Comparison of ENCODE assay signal across 8 mouse cellular contexts in the genomic region with DNA sequence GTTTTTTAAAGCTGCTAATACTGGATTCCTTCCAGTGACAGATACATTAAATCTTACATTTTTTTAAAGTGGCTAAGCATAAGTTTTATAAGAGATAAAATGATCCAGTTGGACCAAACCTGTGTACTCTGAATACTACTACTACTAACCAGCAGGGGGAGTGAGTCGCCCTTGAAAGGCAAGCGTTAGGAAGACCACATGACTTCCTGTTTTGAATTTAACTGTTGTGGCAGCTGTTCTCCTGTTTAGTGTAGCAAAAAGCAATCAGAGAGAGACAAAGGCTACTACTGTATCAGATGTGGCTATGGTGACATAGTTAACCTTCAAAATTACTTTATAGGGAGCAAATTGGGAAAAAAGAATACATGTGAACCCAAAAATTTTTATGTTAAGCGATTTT. TPM values are rescaled to one million over a fixed set of nuclear protein-coding genes. Genes with fewer than 3 reads are reported as not detected.
A peak's percentile ranks its signal among the peaks of the same experiment; 100 is the strongest.
DNase-seq lines count a peak whose midpoint lies in the region; ATAC-seq lines count a peak whose summit lies in the region.

No protein-coding gene starts in this region.

- 49% methylated on average over 3 of the region's 3 CpGs for WGBS in midbrain, embryonic 14.5 days
- WGBS in midbrain, embryonic 13.5 days: 48% methylated on average over 3 of the region's 3 CpGs

- H3K36me3 ChIP-seq in midbrain, embryonic 14.5 days (ENCODE audit: control insufficient read depth, insufficient read depth, low read length): no peaks in the 10 kb centered on the region
- H3K36me3 ChIP-seq in midbrain, embryonic 13.5 days: no peaks in the 10 kb centered on the region

- H3K4me3 ChIP-seq in midbrain, embryonic 14.5 days (replicated peaks; ENCODE audit: low read depth, low read length): no peak overlapping the region
- H3K4me3 ChIP-seq in midbrain, embryonic 13.5 days (replicated peaks): no peak overlapping the region

- H3K27ac ChIP-seq in midbrain, embryonic 14.5 days (replicated peaks; ENCODE audit: low read depth, low read length): no peak overlapping the region
- H3K27ac ChIP-seq in midbrain, embryonic 13.5 days: no peak overlapping the region

- ATAC-seq in midbrain, embryonic 14.5 days (ENCODE audit: low FRiP score, low TSS enrichment): peak; percentile 67; the same call in 1 of the 2 replicates
- no peak for ATAC-seq in midbrain, embryonic 13.5 days
- peak; percentile 93 for ATAC-seq in megakaryocyte, adult 5-6 weeks (ENCODE audit: poor library complexity, severe bottlenecking)

- no peaks in the 10 kb centered on the region for H3K9me3 ChIP-seq in midbrain, embryonic 14.5 days (ENCODE audit: control insufficient read depth, low read length)
- H3K9me3 ChIP-seq in midbrain, embryonic 13.5 days: no peaks in the 10 kb centered on the region

- H3K4me2 ChIP-seq in midbrain, embryonic 14.5 days (ENCODE audit: low read length): no peak overlapping the region
- no peak overlapping the region for H3K4me2 ChIP-seq in midbrain, embryonic 13.5 days (replicated peaks)

- DNase-seq in adrenal gland, adult 2 months: peak; percentile 38
- no peak for DNase-seq in adrenal gland, postnatal 4 days (ENCODE audit: low spot score in 2 of 2)
- peak; percentile 66 for DNase-seq in midbrain, embryonic 14.5 days
- peak; percentile 81 for DNase-seq in embryo, embryonic 11 days
- peak; percentile 48 to 69 for DNase-seq in kidney, adult 8-10 months
- no peak for DNase-seq in urinary bladder, adult 2 months (ENCODE audit: low spot score)

- peaks cover 22% of the 10 kb centered on the region for H3K4me1 ChIP-seq in midbrain, embryonic 14.5 days (ENCODE audit: control insufficient read depth, insufficient read depth, low read length)
- peaks cover 19% of the 10 kb centered on the region for H3K4me1 ChIP-seq in midbrain, embryonic 13.5 days (replicated peaks)

- H3K27me3 ChIP-seq in midbrain, embryonic 14.5 days (ENCODE audit: control insufficient read depth, insufficient read depth, low read length): no peaks in the 10 kb centered on the region
- H3K27me3 ChIP-seq in midbrain, embryonic 13.5 days: no peaks in the 10 kb centered on the region

- H3K9ac ChIP-seq in midbrain, embryonic 14.5 days (replicated peaks; ENCODE audit: low read length): no peak overlapping the region
- no peak overlapping the region for H3K9ac ChIP-seq in midbrain, embryonic 13.5 days (replicated peaks)

RNA-seq across cellular contexts. Expression of a gene that starts 6.8 kb away (rescaled TPM):
- 10 to 100 TPM; 35.8 to 50.4 TPM for total RNA-seq in adrenal gland, adult 2 months (2021)
- 1.7 and 1.9 TPM in 2 replicates for polyA plus RNA-seq in adrenal gland, adult 2 months (2012; rRNA removed)
- 10 to 100 TPM; 51.5 to 53.9 TPM for total RNA-seq in adrenal gland, postnatal 4 days (2021)
- 18.9 and 23.3 TPM in 2 replicates for polyA plus RNA-seq in midbrain, embryonic 14.5 days (2014; fragmentation: Nextera tagmentation; extraction: Ambion mirVana)
- polyA plus RNA-seq in midbrain, embryonic 13.5 days (2015; fragmentation: Nextera tagmentation; extraction: Ambion mirVana): 20.5 TPM in 2 replicates
- 69.1 and 73.4 TPM in 2 replicates for total RNA-seq in megakaryocyte, adult 5-6 weeks (2015)
- 45.2 and 66.3 TPM in 2 replicates for total RNA-seq in megakaryocyte, adult 5-6 weeks (2017)
- 13.1 and 16.6 TPM in 2 replicates for polyA plus RNA-seq in urinary bladder, adult 2 months (2012; rRNA removed)

Comparison
In these comparisons a context has a peak if more than half of its experiments do, and no peak if none do; other contexts are left out.
1. DNase-seq: peak in adrenal gland, adult 2 months (single experiment), midbrain, embryonic 14.5 days (single experiment), embryo, embryonic 11 days (single experiment) and kidney, adult 8-10 months (2 of 2); none in adrenal gland, postnatal 4 days (0 of 2) and urinary bladder, adult 2 months (single experiment).